Mouse (Mus musculus): ENCODE results near the gene C1qtnf7.

- TF ChIP-seq CTCF (IDR thresholded peaks at IDR 0.05; ENCODE audit: borderline replicate concordance, insufficient read depth, low read length) = no peak
- TF ChIP-seq POLR2A (IDR thresholded peaks at IDR 0.05; ENCODE audit: low read depth, low read length) = no peak
Observed at GRCm38 (mm10) chr5:43466762-43467161, 48.6 kb upstream of the C1qtnf7 start.

Measured in embryonic fibroblast, embryonic 13.5 days (primary cell).